Mouse (Mus musculus) CD8-positive naive resting alpha-beta T cell, adult 2 months (primary cell): Measurements from ENCODE around the gene Slc11a2.
"Not testable (repeated sequence)": the region's sequence is repeated elsewhere in the genome, so short reads cannot be mapped to it uniquely, and the experiment has no call there.

Source experiments
- DNase-seq, 2 experiments: peaks; one replicate each; pipeline ENCODE4 v3.0.0; 2022; ENCODE audit warnings: low read depth in 2 of 2, low spot score in 2 of 2

Gene Slc11a2

DNA sequence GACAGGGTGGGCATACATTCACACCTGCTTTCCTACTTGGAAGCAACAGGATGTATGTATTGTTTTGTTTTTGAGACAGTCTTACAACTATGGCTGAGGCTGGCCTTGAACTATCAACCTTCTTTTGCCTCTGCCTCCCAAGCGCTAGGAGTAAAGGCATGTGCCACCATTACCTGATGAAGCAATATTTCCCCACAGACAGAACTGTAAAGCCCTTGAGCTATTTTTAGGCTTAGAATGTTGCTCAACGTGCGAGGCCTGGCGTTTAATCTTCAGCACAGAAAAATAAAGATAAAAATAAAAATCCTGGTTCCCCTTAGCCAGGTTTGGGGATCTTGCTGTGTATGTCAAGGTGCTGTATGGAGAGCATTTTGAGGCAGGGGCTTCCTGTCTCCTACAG lies 11.2 kb upstream of the Slc11a2 start:
- DNase-seq, result no peak

DNA sequence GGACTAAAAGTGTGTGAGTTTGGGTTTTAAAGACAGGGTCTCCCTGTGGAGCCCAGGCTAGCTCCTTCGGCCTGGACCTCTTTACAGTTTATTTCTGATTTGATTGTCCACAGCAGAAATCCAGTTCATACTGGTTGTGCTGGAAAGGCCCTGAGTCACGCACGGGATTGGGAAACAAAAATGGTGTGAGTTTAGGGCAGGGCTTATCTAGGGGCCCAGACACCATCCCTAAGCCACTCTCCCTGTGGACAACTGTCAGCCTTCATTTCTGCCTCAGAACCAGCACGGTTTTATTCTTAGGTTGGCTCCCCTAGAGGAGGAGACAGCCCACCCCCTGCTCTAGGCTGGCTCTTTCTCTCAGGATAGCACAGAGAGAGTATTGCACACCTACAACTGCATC lies 8.4 kb upstream of the Slc11a2 start:
- no peak for DNase-seq

DNA sequence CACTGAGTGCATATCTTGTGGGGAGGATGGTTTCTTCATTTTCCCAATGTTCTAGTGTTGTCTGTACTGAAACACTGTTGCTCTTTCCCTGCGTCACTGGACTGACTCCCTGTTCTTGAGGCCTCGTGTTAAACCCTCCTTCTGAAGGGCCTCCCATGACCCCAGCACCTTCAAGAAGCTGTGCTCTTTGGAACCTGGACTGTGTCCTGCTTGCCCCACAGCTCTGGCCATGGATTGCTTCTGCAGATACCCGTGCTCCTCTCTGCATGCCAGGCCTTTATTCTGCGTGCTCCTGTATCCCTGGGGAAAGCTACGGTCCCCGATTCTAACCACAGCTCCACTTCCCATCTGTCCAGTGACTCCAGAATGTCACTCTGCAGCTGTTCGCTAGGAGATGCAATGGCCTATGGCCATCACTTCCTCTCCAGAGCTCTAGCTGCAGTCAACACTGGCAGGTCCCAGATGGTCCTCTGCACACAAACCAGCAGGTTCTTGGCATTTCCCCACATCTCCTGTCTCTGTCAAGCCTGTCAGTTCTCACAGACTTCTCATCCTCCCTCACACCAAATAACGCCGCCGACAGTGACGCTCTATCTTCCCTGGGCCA lies 5.2 kb upstream of the Slc11a2 start:
- no peak for DNase-seq

DNA sequence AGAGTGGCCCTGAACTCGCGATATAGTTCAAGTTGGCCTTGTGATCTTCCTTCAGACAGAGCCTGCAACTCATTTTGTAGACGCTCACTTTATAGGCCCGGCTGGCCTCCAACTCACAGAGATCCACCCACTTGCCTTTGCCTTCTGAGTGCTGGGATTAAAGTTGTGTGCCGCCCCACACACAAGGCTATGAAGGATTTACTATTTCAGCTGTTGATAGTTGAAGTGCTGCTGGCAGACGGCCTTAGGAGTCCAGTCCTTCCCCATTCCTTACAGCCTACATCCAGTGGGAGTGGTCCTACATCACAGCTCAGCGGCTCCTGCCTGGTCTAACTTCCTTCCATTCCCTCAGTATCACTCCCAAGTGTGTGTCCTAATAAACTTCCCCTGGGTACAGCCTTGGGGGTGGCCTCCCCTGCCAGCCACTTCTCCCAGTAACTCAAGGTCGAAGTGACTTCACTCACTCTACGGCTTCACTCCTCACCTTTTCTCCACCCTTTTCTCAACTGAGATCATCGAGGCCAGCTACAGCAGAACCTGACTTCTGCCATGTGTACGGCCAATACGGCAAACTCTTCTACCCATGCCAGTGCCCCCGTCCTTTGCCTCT lies 3.5 kb upstream of the Slc11a2 start:
- no peak for DNase-seq

DNA sequence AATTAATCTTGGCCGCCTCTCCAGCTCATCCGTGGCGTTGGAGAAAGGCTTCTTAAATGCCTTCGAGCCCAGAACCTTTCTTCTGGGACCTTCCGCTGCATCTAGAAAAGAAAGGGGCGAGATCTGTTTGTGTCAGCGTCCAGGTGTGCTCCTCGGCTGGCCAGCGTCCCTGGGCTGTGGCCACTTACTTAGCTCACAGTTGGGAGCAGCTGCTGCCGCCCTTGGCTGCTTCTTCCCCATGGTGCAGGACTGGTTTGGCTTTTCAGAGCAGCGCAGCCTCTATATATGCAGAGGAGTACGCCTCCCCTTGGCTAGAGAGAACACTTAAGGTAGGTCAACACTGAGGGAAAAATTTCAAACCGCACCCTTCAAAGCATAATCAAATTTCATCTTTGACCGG lies 956 bp downstream of the Slc11a2 start:
- no peak for DNase-seq

DNA sequence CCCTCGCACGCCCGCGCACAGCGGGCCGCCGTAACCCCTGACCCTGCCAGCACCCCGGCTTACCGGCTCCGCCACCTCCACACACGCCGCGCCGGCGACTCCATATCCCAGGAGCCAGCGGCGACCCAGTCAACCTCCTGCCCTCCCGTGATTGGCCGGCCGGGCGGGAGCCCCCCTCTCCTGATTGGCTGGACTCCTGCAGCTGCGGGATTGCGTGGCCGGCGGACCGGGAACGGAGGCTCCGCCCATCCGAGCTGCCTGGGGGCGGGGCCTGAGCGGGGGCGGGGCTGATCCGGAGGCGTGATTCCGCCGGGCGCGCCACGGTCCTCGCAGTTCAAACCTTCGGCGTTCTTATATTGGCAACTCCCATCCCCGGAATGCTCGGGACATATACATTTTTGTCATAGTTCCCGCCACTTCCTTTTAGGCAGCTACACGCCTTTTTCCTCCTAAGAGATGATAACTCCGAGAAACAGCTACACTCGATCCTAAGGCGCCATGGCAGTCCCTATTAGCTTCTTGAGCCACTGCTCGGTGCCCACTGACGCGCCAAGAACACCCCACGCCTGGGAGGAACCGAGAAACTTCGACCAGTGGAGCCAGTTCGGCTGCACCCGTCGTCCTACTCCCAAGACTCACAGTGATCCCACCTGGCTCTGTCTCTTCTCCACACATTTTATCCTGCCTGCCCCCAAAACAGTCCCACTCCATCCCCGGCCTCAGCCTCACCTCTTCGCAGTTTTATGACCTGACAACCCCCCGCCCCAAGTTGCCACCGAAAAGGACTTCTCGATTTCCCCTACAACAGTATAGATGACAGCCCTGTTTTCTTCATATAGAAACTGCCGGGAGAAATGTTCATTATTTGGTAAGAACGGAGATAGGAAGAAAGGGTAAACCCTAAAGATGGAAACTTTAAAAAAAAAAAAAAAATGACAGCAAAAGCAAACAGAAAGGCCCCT lies 1.7 kb downstream of the Slc11a2 start:
- DNase-seq, result peak; percentile 80 to 84

DNA sequence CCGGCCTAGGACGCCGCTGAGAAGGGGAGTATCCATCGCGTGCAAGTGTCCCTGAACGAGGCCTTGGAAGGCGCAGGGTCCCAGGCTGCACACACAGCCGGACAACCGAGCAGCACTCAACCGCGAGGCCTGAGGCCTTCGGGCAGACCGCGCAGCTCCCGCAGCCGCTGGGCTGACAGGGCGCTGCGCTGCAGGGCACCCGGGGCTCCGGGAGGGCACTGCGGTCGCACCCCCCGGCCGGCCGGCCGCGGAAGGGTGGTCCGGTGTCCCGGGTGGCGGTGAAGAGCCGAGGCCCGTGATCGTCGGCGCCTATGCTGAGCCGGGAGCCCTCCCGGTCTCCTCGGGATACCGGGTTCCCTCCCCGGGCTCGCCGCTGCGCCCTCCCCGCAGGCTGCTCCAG lies 2.4 kb downstream of the Slc11a2 start:
- DNase-seq, result no peak

DNA sequence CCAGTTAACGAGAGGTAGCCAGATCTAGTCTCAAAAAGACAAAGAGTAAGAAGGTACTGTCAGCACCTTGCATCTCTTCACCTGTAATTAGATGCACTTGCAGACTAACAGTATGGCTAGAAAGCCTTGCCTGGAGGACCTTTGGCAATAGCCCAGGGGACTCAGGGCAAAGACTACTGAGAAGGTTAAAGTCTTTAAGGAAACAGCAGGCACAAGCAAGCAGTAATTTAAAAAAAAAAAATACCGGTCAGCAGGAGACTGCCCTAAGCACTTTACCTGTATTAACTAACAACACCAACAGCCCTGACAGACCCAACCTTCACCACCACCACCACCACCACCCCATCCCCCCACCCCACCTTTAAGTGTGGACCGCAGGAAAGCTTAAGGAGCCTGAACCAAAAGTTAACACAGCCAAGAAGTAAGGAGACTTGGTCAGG lies 3.1 kb downstream of the Slc11a2 start, which contains the start of gene Gm5475:
Gene Gm5475, plus strand, starts transcription at position 390 of the 440 bp plus-strand sequence.
- DNase-seq, result not testable (repeated sequence)

DNA sequence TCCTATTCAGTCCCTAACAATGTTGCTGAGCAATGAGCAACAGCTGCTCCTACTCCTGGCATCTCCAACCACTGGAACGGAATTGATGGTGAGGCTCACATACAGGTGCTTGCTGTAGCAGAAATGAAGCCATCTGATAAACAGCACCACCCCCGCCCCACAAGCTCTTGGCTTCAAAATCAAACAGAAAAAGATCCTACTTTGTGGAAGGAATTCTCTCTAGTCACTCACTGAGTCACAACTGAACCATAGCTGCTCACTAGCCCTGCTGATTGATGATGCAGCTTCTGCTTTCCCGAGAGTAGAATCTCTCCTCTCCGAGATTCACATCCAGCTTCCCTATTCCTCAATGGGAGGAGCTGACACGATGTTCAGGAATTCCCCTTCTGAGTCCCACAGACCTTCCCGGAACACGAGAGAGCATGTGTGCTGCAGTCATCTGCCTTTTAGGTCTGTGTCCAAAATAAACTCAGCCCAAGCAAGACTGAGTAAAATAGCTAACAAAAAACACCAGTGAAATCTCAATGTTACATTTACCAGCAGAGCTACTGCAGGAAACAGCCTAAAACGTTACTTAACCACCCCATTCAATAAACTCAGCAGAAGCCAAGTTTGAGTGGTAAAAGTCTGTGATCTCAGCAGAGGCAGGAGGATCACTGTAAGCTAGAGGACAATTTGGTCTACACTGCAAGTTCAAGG lies 3.7 kb downstream of the Slc11a2 start:
- no peak for DNase-seq

DNA sequence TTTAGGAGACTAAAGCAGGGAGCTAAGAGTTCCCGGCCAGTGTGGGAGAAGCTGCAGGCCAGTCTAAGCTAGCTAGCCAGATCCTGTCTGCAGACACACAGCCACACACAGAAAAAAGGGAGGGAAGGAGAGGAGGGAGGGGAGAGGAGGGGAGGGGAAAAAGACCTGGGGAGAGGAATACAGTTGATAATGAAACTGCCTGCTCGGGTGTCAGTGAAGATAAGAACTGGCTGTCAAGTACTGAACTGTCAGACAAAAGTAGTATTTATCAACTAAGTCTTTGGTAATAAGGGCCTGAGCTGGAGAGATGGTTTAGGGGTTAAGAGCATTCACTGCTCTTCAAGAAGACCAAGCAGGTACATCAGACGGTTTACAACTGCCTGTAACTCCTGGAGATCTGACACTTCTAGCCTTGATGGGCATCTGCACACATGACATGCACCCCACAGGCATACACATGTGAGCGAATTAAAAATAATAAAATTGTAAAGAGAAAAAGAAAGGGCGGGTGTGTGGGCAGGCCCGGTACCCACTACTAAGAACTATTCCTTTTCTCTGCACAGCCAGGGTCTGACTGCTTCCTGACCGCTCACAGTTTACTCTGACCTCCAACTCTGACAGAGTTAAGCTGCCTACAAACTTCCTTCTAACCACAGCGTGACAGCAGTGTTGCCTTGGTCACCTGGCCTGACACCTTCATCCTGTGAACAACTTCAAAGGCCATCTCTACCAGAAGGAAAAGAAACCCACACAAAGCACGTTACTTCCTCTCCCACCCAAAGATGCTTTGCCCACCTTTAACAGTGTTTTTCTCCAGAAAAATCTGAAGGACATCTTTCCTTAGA lies 4.7 kb downstream of the Slc11a2 start:
- peak in 1 of 2 experiments; percentile 14 for DNase-seq

DNA sequence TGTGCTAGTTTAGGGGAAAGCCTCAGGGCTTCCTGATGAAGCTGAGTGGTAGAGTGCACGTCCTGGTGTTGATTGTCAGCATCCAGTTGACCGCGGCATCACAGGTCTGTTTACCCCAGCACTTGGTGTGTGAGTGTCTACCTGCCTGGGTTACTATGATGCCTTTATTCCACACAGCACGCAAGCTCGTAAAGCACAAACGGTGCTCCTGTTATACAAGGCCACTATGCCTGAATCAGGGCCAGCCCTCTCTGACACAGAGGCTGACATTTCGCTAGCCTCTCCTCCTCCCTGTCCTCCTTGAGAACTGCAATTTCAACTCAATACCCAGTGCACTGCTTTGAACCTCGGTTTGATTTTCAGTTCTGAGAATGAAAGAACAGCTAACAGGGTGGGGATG lies 5.6 kb downstream of the Slc11a2 start:
- peak; percentile 38 to 43 for DNase-seq

DNA sequence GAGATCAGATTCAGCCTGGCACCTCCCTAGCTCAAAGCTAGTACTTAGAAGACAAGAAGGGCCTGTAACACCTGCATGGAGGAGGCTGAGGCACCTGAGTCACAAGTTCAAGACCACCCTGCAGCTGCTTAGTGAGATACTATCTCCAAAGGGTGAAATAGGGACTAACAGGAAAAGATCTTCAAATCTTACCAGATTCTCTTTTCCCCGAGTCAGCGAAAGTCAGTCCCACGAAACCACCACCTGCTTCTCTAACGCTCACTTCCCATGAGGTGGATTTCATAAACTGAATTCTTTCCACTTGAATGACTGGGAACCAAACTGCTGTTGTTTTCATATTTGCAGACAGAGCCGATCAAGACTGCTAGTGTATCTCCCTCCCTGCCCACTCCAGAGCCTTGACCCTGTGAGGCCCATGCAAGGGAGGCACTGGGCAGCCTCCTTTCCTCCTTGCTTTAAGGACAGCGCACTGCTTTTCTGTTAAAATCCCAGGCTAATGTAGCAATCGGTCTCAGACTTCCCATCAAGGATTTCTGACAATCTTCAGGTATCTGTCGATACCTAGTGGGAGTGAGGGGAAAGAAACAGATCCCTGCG lies 6.9 kb downstream of the Slc11a2 start:
- DNase-seq, result no peak

DNA sequence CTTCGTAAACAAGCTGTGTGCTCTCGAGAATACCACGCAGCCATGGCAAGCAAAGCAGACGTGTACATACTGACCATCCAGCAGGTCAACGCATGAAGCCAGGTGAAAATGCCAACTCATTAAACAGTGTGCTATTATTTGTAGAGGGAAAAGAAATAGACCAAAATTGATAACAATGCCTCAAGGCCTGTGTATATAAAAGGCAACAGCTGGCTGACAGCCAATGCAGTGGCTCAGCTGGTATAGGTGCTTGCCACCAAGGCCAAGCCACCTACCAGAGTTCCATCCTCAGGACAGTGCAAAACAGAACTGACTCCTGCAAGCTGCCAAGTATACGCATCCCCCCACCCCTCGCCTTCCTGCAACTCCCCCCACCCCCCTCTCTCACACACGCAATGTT lies 9.2 kb downstream of the Slc11a2 start:
- no peak for DNase-seq

DNA sequence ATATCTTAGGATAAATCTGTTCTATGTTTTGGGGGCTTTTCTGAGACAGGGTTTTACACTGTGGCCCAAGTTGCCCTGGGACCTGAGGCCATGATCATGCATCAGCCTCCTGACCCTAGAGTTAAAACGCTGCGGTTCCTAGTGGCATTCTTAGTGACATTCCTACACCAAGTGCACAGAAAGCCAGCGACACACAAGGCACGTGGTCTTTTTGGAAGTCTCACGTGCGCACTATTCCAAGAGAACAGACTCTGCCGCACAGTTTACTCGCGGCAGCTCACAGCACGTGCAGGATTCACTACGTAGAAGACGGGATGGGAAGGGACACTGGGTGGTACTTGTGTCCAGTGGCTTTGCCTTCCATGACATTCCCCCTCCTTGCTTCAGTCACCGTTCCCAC lies 9.9 kb downstream of the Slc11a2 start:
- no peak for DNase-seq

DNA sequence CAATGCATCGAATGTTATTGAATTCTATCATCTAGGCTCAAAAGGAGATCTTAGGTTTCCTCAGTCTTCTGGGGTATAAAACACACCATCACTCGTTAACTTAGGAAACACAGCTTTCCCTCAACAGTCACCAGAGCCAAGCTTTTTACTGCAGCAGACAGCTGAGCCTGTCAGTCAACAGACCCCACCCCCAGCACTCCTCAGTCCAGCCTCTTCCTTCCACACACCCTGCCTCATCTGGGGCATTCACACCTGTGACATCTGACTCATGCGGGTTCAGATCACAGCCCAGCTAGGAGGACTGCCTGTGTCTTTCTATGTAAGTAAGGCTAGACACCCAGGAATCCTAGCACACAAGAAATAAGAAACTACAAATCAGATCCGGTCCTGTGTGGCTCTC lies 10.9 kb downstream of the Slc11a2 start:
- DNase-seq, result peak; percentile 14 to 27

DNA sequence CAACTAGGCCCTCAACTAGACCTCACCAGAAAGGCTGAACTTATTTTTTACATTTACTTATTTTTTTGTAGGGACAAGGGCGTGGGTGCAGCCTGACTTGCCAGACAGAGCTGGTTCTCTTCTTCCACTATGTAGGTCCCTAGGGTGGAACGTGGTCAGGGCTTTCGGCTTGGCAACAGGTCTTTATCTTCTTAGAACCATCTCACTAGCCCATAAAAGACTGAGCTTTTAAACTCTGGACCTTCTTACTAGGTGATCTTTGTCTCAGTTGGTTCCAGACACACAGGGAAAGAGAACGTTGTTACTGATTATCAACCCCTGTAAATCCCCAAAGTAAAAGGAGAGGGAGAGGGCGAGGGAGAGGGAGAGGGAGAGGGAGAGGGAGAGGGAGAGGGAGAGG lies 11.6 kb downstream of the Slc11a2 start:
- no peak for DNase-seq

DNA sequence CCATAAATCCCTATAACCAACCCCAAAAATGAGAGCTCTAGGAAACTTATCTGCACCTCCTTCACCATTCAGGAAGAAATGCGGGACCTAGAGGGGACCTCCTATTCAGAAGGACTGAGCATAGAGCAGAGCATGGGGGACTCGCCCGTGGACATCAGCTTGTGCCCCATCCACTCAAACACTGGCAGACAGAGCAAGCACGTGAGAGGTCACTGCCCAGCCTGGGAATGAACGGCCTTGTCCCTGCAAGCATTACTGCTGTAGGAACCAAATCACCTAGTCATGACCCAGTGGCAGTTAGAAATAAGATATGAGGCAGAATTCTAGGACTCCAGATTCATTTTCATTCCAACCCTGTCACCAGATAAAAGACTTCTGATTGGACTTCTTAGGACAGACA lies 13.1 kb downstream of the Slc11a2 start:
- no peak for DNase-seq

DNA sequence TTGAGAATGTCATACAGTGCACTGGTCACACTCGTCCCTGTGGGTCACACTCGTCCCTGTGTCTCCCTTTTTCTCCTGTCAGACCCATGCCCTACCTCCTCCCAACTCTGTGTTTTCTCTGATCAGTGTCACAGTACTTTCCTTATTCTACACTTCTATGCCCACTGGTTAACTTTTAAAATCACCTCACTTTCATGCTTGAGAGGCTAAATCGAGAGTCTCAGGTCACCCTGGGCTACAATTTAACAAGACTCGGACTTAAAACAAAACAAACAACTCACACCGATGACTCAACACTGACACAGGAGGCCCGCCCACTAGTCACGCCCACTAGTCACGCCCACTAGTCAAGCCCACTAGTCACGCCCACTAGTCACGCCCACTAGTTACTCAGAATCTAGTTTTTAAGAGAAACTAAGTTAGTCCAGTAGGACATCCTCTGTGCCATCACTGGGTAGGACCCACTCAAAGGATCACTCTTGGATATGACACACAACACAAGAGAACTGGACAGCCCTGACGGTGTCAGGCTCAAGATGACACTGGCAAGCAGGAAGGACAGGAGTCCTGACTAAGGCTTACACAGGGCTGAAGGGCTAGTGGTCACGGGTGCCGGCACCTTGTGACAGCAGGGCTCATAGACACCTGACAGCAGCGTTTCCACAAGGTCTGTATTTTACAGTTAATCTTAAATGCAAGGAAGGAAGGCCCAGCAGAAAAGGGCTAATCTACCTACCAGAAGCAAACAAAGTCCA lies 13.8 kb downstream of the Slc11a2 start:
- no peak for DNase-seq

DNA sequence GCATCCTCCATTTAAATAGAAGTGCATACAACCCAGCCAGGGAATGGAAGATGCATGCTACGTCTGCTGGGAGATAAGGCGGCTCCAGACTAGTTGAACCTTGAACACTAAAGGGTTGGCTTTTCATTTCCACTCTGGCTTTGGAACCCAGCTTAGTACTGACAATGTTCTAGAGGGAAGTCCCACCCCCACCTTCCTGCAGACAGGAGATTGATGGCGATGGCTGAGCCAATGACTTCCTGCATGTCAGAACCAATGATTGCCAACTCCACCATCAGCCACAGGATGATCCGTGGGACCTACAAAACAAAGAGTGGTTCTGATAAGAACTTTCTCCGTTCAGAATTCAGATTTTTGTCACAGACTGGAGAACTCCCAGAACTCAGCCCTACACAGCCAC lies 18.8 kb downstream of the Slc11a2 start:
- DNase-seq, result no peak
